Mouse (Mus musculus): ENCODE results near the gene Nxf1.
A peak's percentile ranks its signal among the peaks of the same experiment; 100 is the strongest.
"Not testable (repeated sequence)": the region's sequence is repeated elsewhere in the genome, so short reads cannot be mapped to it uniquely, and the experiment has no call there.

Gene Nxf1

DNA sequence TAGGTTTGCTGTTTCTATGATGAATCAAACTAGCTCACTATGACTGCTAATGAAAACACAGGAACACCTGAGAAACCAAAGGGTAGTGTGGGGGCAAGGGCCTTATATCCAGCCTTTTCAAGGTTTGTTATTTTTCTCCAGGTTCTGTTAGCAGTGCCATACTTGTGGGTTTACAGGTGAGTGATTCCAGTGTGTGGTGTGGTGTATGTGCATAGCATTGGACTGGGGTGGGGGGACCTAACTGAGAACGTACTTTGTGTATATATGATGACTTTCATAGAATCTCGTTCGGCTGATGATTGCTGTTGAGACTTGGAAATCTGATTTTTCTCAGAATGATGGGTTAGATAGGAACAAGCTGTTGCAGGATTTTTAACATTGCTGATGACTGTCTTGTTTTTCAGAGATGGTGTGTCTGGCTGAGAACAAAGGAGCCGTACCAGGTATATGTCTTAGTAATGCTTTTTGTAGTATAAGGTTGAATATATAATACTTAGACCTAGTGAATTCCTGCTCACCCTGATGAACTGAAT lies 31.7 kb upstream of the Nxf1 start:
- DNase-seq: no peak

DNA sequence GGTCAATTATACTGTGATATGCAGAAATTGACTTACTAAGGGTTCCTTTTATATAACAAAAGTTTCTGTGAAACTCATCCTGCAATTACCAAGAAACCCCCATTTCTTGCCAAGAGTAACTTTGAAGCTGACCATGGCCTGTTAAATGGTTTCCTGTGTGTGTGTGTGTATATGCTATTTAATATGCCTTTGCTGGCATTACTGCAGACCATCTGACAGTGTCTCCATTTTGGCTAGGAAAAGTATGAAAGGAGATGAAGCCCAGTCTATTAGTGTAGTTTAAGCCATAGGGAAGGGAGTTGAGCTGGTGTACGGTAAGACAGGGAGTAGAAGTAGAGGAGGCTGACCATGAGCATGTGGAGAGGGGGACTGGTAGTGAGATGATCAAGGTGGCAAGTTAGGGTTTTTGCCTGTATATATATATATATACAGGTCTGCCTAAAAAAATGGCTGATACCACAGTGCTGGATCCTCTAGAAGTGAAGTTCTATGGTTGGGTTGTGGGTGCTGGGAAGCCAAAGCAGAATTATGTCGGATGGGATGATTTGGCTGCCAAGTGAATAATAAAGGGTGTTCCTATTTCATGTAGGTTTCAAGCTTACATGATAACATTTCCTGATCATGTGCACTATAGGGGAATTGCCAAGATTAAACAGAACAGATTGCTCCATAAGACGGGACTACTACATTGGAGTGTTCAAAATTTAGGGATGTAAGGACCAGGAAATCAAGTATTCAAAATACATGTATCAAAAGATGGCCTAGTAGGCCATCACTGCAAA lies 30.1 kb upstream of the Nxf1 start:
- DNase-seq: no peak

GRCm38 (mm10) chr19:8727495-8728114 lies 29.3 kb upstream of the Nxf1 start:
- DNase-seq: no peak

DNA sequence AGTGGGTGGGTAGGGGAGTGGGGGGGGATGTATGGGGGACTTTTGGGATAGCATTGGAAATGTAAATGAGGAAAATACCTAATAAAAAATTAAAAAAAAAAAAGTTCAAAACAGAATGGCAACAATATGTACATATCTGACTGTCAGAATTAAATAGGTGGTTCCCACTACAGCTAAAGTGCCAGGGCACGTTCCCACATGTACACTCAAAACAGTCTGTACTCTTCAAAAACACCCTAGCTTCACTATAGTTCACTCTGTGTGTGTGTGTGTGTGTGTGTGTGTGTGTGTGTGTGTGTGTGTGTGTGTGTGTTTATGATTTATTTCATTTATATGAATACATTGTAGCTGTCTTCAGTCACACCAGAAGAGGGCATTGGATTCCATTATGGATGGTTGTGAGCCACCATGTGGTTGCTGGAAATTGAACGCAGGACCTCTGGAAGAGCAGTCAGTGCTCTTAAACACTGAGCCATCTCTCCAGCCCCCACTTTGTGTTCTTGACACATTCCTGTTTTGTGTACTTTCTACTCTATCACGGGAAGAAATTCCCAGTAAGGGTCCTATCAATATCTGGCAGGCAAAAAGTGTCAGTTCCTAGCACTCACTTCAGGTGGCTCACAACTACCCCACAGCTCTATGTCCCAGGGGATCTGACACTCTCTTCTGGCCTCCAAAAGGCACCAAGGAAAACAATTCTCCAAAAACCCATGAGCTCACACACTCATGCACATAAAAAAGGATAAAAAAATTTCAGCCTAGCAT lies 28.4 kb upstream of the Nxf1 start:
- DNase-seq: not testable (repeated sequence)

DNA sequence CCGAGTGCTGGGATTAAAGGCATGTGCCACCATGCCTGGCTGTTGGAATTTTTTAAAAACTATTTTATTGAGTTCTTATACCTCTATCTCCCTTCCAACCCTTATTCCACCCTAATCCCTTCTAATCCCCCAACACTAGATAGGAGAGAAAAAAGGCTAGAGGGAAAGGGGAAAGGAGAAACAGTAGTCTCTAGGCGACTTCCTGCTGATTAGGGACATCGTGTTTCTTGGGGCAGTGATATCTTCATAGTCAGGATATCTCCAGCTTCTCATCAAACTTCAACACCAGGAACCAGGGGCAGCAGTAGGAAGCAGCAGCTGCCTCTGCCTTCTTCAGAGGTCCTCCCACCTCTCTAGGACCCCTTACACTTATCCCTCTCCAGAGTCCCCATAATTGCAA lies 22.5 kb upstream of the Nxf1 start:
- DNase-seq: no peak

GRCm38 (mm10) chr19:8735389-8736159 lies 21.3 kb upstream of the Nxf1 start, which contains the start of gene Wdr74:
Wdr74 (plus strand) TSS chr19:8735827.
- DNase-seq: peak; percentile 85

DNA sequence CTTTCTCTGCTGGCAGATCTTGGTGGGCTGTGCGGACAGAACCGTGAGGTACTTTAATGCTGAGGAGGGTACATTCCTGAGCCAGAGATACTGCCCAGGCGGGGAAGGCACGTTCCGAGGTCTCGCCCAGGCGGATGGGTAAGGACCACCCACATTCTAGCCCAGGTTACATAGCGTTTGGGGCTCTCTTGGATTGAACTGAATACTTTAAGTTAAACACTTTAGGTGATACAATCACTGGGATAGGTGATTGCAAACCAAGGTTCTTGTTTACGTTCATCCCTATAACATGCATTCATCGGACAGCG lies 20.8 kb upstream of the Nxf1 start:
- no peak for DNase-seq

GRCm38 (mm10) chr19:8738911-8739310 lies 18.0 kb upstream of the Nxf1 start:
- no peak for DNase-seq

GRCm38 (mm10) chr19:8739646-8740045 lies 17.2 kb upstream of the Nxf1 start:
- no peak for DNase-seq

- no peak for DNase-seq
Observed at GRCm38 (mm10) chr19:8740603-8741002, 16.3 kb upstream of the Nxf1 start, which contains the start of gene 1700092M07Rik. 1700092M07Rik (plus strand) TSS chr19:8740718.

DNA sequence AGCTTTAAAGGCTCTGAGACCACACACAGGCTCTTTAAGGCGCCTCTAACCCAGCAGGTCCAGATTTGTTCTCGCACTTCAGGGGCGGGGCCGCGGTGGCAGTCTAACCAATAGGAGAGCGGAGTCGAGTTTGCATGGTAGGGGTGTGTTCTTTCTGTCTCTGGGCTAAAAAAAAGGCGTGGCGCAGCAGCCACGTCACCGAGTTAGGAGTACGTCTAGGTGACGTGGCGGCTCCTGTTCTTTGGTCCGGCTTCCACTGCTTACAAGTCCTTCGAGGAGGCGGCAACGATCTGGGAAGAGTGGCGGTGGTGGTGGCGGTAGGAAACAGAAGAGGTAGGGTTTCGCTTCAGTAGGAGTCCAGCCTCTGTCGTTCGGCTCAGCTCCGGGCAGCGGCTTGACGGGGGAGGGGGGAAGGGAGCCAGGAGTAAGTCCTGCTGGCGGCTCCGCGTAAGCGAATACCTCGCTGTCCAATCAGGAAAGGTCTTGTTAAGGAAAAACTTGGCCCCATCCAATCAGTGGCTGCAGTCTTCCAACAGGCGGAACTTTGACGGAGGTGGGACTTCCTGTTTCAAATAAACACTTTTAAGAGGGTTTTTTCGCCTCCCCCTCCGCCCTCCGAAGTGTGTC lies 15.5 kb upstream of the Nxf1 start, which contains the start of gene Stx5a:
TSS of gene Stx5a (plus strand) at position 171 of the 627 bp plus-strand sequence.
- DNase-seq: peak; percentile 98

DNA sequence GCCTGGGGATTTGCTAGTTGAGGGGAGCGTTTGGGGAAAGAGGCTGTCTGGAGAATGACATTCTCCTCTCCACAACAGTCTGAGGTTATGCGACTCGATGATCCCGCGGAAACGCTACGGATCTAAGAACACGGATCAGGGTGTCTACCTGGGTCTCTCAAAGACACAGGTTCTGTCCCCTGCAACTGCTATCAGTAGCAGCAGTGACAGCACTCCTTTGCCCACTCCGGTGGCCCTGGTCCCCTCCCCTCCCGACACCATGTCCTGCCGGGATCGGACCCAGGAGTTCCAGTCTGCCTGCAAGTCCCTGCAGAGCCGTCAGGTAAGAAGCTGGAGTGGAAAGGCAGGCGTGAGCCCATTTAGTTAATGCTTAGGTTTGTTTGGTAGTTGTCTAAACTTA lies 14.7 kb upstream of the Nxf1 start:
- no peak for DNase-seq

DNA sequence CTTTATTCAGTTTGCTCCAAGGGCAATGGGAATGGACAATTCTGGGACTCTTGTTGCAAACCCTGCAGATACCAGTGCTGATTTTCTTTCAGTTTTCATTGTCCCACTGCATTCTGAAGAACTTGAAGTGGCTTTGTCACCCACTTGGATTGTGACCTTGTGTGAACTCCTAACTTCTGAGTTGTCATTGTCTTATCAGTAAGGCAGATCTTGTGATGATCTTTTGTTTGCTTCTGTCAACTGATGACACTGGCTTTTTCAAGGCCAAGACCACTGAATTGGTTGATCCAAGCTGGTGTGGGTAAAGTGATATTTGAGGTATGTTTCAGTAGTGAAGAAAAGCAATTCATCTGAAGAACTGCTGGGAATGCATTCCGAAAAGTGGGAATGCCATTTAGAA lies 11.5 kb upstream of the Nxf1 start:
- DNase-seq: no peak

DNA sequence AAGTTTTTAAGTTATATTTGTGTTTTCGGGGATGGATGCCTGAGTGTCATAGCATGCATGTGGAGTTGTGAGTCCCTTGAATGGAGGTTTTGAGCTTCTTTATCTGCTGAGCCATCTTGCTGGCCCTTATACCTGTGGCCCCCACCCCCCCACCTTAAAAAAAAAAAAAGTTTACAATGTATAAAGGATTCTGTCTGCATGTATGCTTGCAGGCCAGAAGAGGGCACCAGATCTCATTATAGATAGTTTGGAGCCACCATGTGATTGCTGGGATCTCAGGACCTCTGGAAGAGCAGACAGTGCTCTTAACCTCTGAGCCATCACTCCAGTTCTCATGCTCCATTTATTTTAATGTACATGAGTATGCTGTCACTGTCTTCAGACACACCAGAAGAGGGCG lies 9.5 kb upstream of the Nxf1 start:
- no peak for DNase-seq

- no peak for DNase-seq
Observed at GRCm38 (mm10) chr19:8755652-8756051, 1.2 kb upstream of the Nxf1 start.

DNA sequence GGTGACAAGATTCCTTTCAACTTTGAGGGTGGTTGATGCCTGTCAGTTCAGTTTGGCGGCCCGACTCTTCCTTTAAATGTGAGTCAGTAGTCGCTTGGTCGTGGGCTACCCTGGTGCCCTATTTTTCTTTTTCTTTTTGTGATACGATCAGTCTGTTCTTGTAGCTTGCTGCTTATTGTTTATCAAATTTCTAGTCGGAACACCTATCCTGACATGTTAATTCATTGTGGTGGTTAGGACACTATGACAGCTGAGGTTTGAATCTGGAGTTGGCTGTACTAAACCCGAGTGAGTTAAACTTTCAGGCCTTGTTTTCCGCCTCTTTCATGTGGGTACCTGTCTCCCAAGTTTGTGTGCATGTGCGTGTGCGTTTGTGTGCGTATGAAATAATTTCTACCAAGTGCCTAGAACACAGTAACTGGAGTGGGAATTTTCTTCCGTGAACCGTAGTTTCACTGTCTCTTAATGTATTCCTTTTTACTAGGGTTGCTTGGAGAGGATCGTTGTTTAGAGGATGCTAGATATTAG lies 662 bp downstream of the Nxf1 start:
- DNase-seq: no peak

DNA sequence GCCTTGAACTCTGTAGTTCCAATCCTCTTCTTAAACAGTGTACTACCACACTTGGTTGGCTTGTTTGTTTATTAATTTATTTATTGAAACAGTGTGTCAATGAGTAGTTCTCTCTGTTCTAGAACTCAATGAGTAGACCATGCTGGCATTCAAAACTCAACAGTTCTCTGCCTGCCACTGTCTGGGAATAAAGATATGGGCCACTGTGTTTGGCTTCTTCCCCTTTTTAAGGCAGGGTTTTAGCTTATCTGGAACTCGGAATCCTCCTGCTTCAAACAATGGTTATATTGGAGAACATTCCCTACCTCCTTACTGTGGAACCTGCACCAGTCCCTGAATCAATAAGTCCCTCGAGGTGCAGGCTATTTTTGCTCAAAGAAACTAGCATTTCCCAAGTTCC lies 2.0 kb downstream of the Nxf1 start:
- DNase-seq: no peak

DNA sequence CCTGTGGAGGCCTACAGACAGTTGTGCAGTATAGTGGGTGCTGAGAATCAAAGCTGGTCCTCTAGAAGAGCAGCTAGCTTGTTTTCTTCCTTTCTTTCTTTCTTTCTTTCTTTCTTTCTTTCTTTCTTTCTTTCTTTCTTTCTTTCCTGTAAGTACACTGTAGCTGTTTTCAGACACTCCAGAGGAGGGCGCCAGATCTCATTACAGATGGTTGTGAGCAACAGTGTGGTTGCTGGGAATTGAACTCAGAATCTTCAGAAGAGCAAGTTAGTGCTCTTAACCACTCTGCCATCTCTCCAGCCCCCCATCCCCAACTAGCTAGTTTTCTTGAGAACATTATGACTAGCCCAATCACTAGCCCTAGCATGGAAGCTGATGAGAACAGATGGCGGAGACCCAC lies 3.9 kb downstream of the Nxf1 start:
- DNase-seq: no peak

- DNase-seq: no peak
Observed at GRCm38 (mm10) chr19:8763276-8763675, 6.4 kb downstream of the Nxf1 start.

DNA sequence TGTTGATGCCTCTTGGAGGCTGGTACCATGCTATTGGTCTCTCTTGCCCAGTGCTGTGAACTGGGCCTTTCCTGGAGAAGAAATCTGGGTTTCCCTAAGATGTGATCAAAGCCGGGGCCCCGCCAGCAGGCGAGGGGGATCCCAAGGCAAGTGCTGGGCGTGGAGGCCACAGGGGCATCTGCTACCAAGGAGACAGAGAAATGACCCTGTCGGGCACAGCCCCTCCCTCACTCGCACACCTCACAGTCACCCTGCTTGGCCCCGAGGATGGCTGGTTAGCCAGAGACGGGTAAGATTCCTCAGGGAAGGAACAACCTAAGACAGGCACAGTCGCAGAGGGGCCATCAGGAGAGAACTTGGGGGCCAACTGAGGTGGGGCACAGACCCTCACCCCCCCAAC lies 8.7 kb downstream of the Nxf1 start:
- DNase-seq: no peak

DNA sequence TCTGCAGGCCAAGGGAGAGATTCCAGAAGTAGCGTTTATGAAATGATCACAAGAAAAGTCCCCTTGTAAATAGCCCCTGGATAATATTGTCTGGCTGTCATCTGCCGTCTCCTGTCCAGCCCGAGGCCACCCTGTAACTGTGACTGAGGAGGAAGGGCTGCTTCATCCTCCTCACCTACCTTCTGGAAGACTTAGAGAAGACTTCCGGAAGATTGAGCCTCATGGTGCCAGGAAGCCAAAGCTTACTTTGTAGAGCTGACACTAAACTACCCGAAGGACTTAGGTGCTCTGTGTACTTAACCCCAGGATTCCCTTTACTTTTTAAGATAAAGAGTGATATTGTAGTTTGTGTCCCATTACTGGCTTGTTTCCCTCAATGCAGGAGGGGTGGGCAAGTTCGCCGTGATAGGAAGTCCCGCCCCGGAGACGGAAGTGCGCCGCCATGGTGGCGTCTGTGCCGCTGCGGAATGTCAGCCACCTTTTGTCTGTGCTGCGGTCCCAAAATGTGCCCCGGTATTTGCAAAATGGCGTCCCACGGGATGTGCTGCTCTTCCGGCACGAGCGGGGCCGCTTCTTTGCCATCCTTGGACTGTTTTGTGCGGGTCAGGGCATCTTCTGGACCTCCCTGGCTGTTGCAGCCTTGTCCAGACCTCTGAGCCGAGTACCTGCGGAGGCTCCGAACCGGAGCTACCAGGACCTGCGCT lies 13.8 kb downstream of the Nxf1 start, which contains the start of gene Tmem223:
TSS of gene Tmem223 (plus strand) at position 430 of the 704 bp plus-strand sequence.
- DNase-seq: peak; percentile 75
